Comparison of ENCODE assay signal across 8 mouse cellular contexts in genomic region chr9:107463509-107463908, GRCm38 (mm10).
DNase-seq lines count a peak whose midpoint lies in the region; ATAC-seq and TF ChIP-seq lines count a peak whose summit lies in the region.

No protein-coding gene starts in this region.

- TF ChIP-seq CTCF in liver, postnatal 0 days (IDR thresholded peaks at IDR 0.05; ENCODE audit: low read depth), result peak; percentile 94

- H3K9ac ChIP-seq in ES-E14 (ENCODE audit: insufficient read depth, low read depth, low read length, poor library complexity, severe bottlenecking), result no peak overlapping the region
- H3K9ac ChIP-seq in forebrain, embryonic 16.5 days (replicated peaks; ENCODE audit: low read depth, low read length), result no peak overlapping the region
- no peak overlapping the region for H3K9ac ChIP-seq in liver, postnatal 0 days (replicated peaks)

- no peak overlapping the region for H3K27ac ChIP-seq in ES-E14 (ENCODE audit: insufficient read depth, low read depth, low read length, poor library complexity, severe bottlenecking)
- 0 out of 2 replicates have a peak overlapping the region, but pooled peaks have one; percentile 23 for H3K27ac ChIP-seq in forebrain, embryonic 16.5 days (ENCODE audit: low read length)
- H3K27ac ChIP-seq in liver, postnatal 0 days (ENCODE audit: low read depth), result no peak overlapping the region

- 13% methylated on average over 7 of the region's 7 CpGs for WGBS in forebrain, embryonic 16.5 days
- 18% methylated on average over 7 of the region's 7 CpGs for WGBS in large intestine, adult 2 months
- WGBS in liver, postnatal 0 days (ENCODE audit: insufficient replicate concordance), result 16% methylated on average over 7 of the region's 7 CpGs

- in situ Hi-C loops in ES-E14 (cut with MboI; ENCODE audit: low sequenced_read_pairs in 2 of 2, unreplicated experiment in 2 of 2), result no loop called here

- H3K27me3 ChIP-seq in forebrain, embryonic 16.5 days (replicated peaks; ENCODE audit: control insufficient read depth, insufficient read depth, low read length), result peaks cover 34% of the 10 kb centered on the region
- no peaks in the 10 kb centered on the region for H3K27me3 ChIP-seq in liver, postnatal 0 days (ENCODE audit: insufficient read depth, low read length)

- H3K4me2 ChIP-seq in forebrain, embryonic 16.5 days (ENCODE audit: low read length), result no peak overlapping the region
- no peak overlapping the region for H3K4me2 ChIP-seq in liver, postnatal 0 days (ENCODE audit: low read depth, low read length)

- no peaks in the 10 kb centered on the region for H3K4me1 ChIP-seq in ES-E14 (ENCODE audit: control insufficient read depth in 2 of 2, insufficient read depth in 2 of 2, low read length in 2 of 2, poor library complexity in 1 of 2)
- H3K4me1 ChIP-seq in forebrain, embryonic 16.5 days (replicated peaks; ENCODE audit: control insufficient read depth, insufficient read depth, low read length), result peaks cover 17% of the 10 kb centered on the region
- H3K4me1 ChIP-seq in liver, postnatal 0 days (ENCODE audit: insufficient read depth), result no peaks in the 10 kb centered on the region

- peak; percentile 81 for ATAC-seq in forebrain, embryonic 16.5 days
- peak; percentile 64 for ATAC-seq in liver, postnatal 0 days

- intact Hi-C loops in heart, postnatal 14 days (cut with DNase I), result loop anchor here (2.0 kb wide), 1 partner anchor 97 kb away; no protein-coding TSS in a partner anchor

- H3K36me3 ChIP-seq in ES-E14 (ENCODE audit: control insufficient read depth, insufficient read depth, low read length, poor library complexity, severe bottlenecking), result no peaks in the 10 kb centered on the region; the same call in 1 of the 2 replicates
- no peaks in the 10 kb centered on the region for H3K36me3 ChIP-seq in forebrain, embryonic 16.5 days (ENCODE audit: control insufficient read depth, insufficient read depth)
- no peaks in the 10 kb centered on the region for H3K36me3 ChIP-seq in liver, postnatal 0 days (replicated peaks; ENCODE audit: insufficient read depth, low read length)

- TF ChIP-seq EP300 in liver, postnatal 0 days (IDR thresholded peaks at IDR 0.05; ENCODE audit: low read depth), result no peak

- no peak overlapping the region for H3K4me3 ChIP-seq in ES-E14 (ENCODE audit: insufficient read depth in 1 of 2, low read depth in 1 of 2, low read length in 2 of 2, poor library complexity in 1 of 2, severe bottlenecking in 1 of 2)
- H3K4me3 ChIP-seq in forebrain, embryonic 16.5 days (replicated peaks; ENCODE audit: low read length), result no peak overlapping the region
- H3K4me3 ChIP-seq in liver, postnatal 0 days (ENCODE audit: low read depth, low read length), result no peak overlapping the region

- H3K9me3 ChIP-seq in ES-E14 (ENCODE audit: control insufficient read depth, insufficient read depth, low read depth, low read length), result no peaks in the 10 kb centered on the region
- no peaks in the 10 kb centered on the region for H3K9me3 ChIP-seq in forebrain, embryonic 16.5 days (ENCODE audit: control insufficient read depth, low read length)
- H3K9me3 ChIP-seq in liver, postnatal 0 days (ENCODE audit: low read length), result no peaks in the 10 kb centered on the region

- DNase-seq in ES-E14 (ENCODE audit: low read depth, low spot score), result peak; percentile 58
- peak; percentile 82 for DNase-seq in cerebellum, adult 11 months
- DNase-seq in heart, postnatal 14 days, result peak; percentile 79 to 88
- peak; percentile 18 for DNase-seq in large intestine, adult 2 months (ENCODE audit: low read depth, low spot score)
- DNase-seq in liver, postnatal 0 days, result peak; percentile 88
- DNase-seq in ovary, adult 18-20 months (ENCODE audit: low spot score), result peak; percentile 41
- peak; percentile 51 for DNase-seq in thymus, postnatal 0 days (ENCODE audit: low spot score)

TF ChIP-seq in ES-E14, 5 proteins besides CTCF, POLR2A, EP300 and RAD21:
- peak; percentile 28; the same call in 1 of the 2 replicates for TF ChIP-seq ZC3H11A (IDR thresholded peaks at IDR 0.05; ENCODE audit: borderline replicate concordance, low read depth, low read length)
- TF ChIP-seq HCFC1 (IDR thresholded peaks at IDR 0.05; ENCODE audit: borderline replicate concordance, insufficient read depth, low read length), result no peak
- TF ChIP-seq ZNF384 (IDR thresholded peaks at IDR 0.05; ENCODE audit: low read depth, low read length), result no peak

Comparison
In these comparisons a context has a peak if more than half of its experiments do, and no peak if none do; other contexts are left out.
1. DNase-seq: peak in every context shown above with its lines; median percentile 88 in liver, postnatal 0 days; 84 in heart, postnatal 14 days; 82 in cerebellum, adult 11 months; 58 in ES-E14; 51 in thymus, postnatal 0 days; 41 in ovary, adult 18-20 months; 18 in large intestine, adult 2 months.